Mouse (Mus musculus) lung, postnatal 0 days (tissue): ENCODE data around the gene Hspa1a.

ENCODE experiments used
- CTCF ChIP-seq: IDR thresholded peaks from 2 replicates; pipeline ENCODE4 v1.5.1; 2016; ENCODE audit warnings: antibody characterized with exemption, mild to moderate bottlenecking
- EP300 ChIP-seq: IDR thresholded peaks from 2 replicates; pipeline ENCODE4 v1.6.1; 2016; ENCODE audit warnings: antibody characterized with exemption, mild to moderate bottlenecking, control low read depth

- TF ChIP-seq CTCF (no peak), EP300 (no peak)
Observed at GRCm38 (mm10) chr17:35019894-35020293, 47.9 kb upstream of the Hspa1a start.
